Mouse (Mus musculus) myocyte (in vitro differentiated cells): ENCODE data around the gene Krt7.

Experiments used
- CEBPB ChIP-seq: IDR thresholded peaks from 2 replicates; pipeline ENCODE4 v1.6.1; 2011; ENCODE audit warnings: mild to moderate bottlenecking, moderate library complexity; ENCODE audit not compliant: poor library complexity, insufficient read depth, severe bottlenecking
- E2F4 ChIP-seq: IDR thresholded peaks from one replicate; pipeline ENCODE4 v1.6.1; 2011; ENCODE audit warnings: mild to moderate bottlenecking, control low read depth, moderate library complexity; ENCODE audit not compliant: insufficient read depth
- MYOD1 ChIP-seq, 3 experiments: IDR thresholded peaks; one replicate each; pipeline ENCODE4 v1.6.1; 2011; ENCODE audit warnings: control low read depth in 2 of 3, low read depth in 2 of 3, mild to moderate bottlenecking in 2 of 3, moderate library complexity in 1 of 3; ENCODE audit not compliant: insufficient read length in 2 of 3, control insufficient read depth in 1 of 3
- MYOG ChIP-seq, 3 experiments: IDR thresholded peaks; one replicate each; pipeline ENCODE4 v1.6.1; 2011; ENCODE audit warnings: control low read depth in 2 of 3, low read depth in 2 of 3, mild to moderate bottlenecking in 2 of 3; ENCODE audit not compliant: insufficient read length in 2 of 3, control insufficient read depth in 1 of 3, insufficient read depth in 1 of 3
- POLR2A ChIP-seq: IDR thresholded peaks from one replicate; pipeline ENCODE4 v1.6.1; 2011; ENCODE audit warnings: low read depth, mild to moderate bottlenecking, control low read depth, moderate library complexity; ENCODE audit not compliant: insufficient read length
- POLR2AphosphoS2 ChIP-seq: IDR thresholded peaks from one replicate; pipeline ENCODE4 v1.6.1; 2011; ENCODE audit warnings: low read depth, control low read depth; ENCODE audit not compliant: insufficient read length
- REST ChIP-seq: IDR thresholded peaks from one replicate; pipeline ENCODE4 v1.6.1; 2011; ENCODE audit warnings: mild to moderate bottlenecking, control low read depth, moderate library complexity; ENCODE audit not compliant: insufficient read depth, insufficient read length
- SRF ChIP-seq: IDR thresholded peaks from one replicate; pipeline ENCODE4 v1.6.1; 2011; ENCODE audit warnings: low read depth; ENCODE audit not compliant: control insufficient read depth, insufficient read length
- USF1 ChIP-seq: IDR thresholded peaks from one replicate; pipeline ENCODE4 v1.6.1; 2011; ENCODE audit warnings: low read depth, mild to moderate bottlenecking, control low read depth, moderate library complexity

DNA sequence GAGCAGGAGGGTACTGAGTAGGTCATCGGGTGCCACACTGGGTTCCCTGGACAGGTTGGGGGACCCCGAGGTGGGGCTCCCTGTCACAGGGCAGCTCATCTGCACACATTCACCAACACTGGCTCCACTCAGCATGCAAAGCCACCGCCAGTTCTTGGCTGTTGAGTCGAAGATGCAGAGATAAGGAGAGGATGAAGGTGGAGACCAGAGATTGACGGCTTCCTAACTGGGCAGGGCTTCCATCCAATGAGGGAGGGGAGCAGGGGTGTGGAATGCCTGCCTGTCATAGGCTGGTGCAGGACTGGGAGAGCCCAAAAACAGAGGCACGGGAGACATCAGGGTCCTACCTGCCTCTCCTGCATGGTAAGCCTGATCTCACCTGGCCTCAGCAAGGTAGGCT, 46.4 kb upstream of the Krt7 start:
- TF ChIP-seq POLR2A: no peak
- no peak for TF ChIP-seq POLR2AphosphoS2
- TF ChIP-seq SRF: no peak
- no peak for TF ChIP-seq USF1
- TF ChIP-seq CEBPB: no peak
- TF ChIP-seq E2F4: no peak
- no peak for TF ChIP-seq MYOD1 (IDR thresholded peaks at IDR 0.05; ENCODE audit: control insufficient read depth in 1 of 3, insufficient read length in 2 of 3, low read depth in 2 of 3)
- no peak for TF ChIP-seq MYOG (IDR thresholded peaks at IDR 0.05; ENCODE audit: control insufficient read depth in 1 of 3, insufficient read depth in 1 of 3, insufficient read length in 2 of 3, low read depth in 2 of 3)
- TF ChIP-seq REST: no peak
